Comparison of ENCODE assay signal across 8 mouse cellular contexts in the genomic region with DNA sequence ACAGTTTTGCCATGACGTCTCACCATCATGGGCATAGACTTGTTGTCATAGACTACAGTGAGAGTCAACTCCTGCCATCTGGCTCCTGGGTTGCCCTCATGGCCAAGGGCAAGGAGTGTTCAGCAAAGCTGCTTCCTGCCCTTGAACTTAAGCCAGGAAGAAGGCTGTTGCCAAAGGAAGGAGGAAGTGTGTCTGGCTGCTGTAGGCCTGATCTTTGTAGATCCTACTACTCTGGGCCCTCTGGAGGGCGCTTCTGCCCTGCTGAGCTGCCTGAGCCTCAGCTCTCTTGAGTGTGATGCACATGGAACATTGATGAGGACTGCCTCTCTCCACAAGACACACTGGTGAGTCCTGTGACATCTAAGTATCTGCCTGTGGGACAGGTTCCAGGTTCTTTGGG. TPM values are rescaled to one million over a fixed set of nuclear protein-coding genes. Genes with fewer than 3 reads are reported as not detected.
DNase-seq lines count a peak whose midpoint lies in the region; ATAC-seq and TF ChIP-seq lines count a peak whose summit lies in the region.

No protein-coding gene starts in this region.

- peak; percentile 65 for ATAC-seq in common myeloid progenitor, adult 5-6 weeks (replicated peaks; ENCODE audit: low read depth, poor library complexity, severe bottlenecking)
- ATAC-seq in liver, postnatal 0 days, result no peak
- ATAC-seq in stomach, postnatal 0 days (ENCODE audit: low FRiP score, low TSS enrichment), result peak; percentile 41; the same call in 1 of the 2 replicates

- DNase-seq in embryo, embryonic 10.5 days (ENCODE audit: low spot score), result peak; percentile 18
- no peak for DNase-seq in embryo, embryonic 11 days
- DNase-seq in MEL (ENCODE audit: low read depth, low spot score), result peak; percentile 82
- DNase-seq in heart, postnatal 36 days, result peak; percentile 61 to 64
- peak; percentile 56 for DNase-seq in liver, postnatal 0 days
- peak; percentile 26 for DNase-seq in stomach, postnatal 0 days (ENCODE audit: low spot score)
- no peak for DNase-seq in neural tube, embryonic 10.5 days (ENCODE audit: extremely low spot score, low spot score)

- H3K9me3 ChIP-seq in MEL (replicated peaks; ENCODE audit: insufficient read depth, low read length), result no peaks in the 10 kb centered on the region
- H3K9me3 ChIP-seq in liver, postnatal 0 days (ENCODE audit: low read length), result no peaks in the 10 kb centered on the region
- H3K9me3 ChIP-seq in stomach, postnatal 0 days (ENCODE audit: control insufficient read depth, low read length), result no peaks in the 10 kb centered on the region

- no peak overlapping the region for H3K4me2 ChIP-seq in liver, postnatal 0 days (ENCODE audit: low read depth, low read length)
- H3K4me2 ChIP-seq in stomach, postnatal 0 days (replicated peaks; ENCODE audit: low read depth), result no peak overlapping the region

- H3K9ac ChIP-seq in MEL (ENCODE audit: control insufficient read depth, low read depth, low read length, poor library complexity, severe bottlenecking), result no peak overlapping the region
- H3K9ac ChIP-seq in liver, postnatal 0 days (replicated peaks), result 0 out of 2 replicates have a peak overlapping the region, but pooled peaks have one; percentile 0
- H3K9ac ChIP-seq in stomach, postnatal 0 days (ENCODE audit: low read length), result no peak overlapping the region

- peaks cover 0 to 26% of the 10 kb centered on the region in 2 experiments; a peak in 3 of 4 replicates for H3K36me3 ChIP-seq in MEL (ENCODE audit: control insufficient read depth in 1 of 2, insufficient read depth in 2 of 2, low read length in 2 of 2)
- H3K36me3 ChIP-seq in liver, postnatal 0 days (replicated peaks; ENCODE audit: insufficient read depth, low read length), result 0 out of 2 replicates have a peak, but pooled peaks cover 2% of the 10 kb centered on the region
- peaks cover 2% of the 10 kb centered on the region; the same call in 1 of the 2 replicates for H3K36me3 ChIP-seq in stomach, postnatal 0 days (ENCODE audit: control insufficient read depth, insufficient read depth, low read length)

- no peaks in the 10 kb centered on the region for H3K27me3 ChIP-seq in MEL (ENCODE audit: control insufficient read depth in 1 of 2, insufficient read depth in 2 of 2, low read length in 2 of 2)
- H3K27me3 ChIP-seq in liver, postnatal 0 days (ENCODE audit: insufficient read depth, low read length), result no peaks in the 10 kb centered on the region
- no peaks in the 10 kb centered on the region for H3K27me3 ChIP-seq in stomach, postnatal 0 days (ENCODE audit: control insufficient read depth, insufficient read depth, low read length)

- no peak overlapping the region for H3K27ac ChIP-seq in MEL (ENCODE audit: control insufficient read depth, low read depth, low read length)
- 0 out of 2 replicates have a peak overlapping the region, but pooled peaks have one; percentile 36 for H3K27ac ChIP-seq in liver, postnatal 0 days (ENCODE audit: low read depth)
- 0 out of 2 replicates have a peak overlapping the region, but pooled peaks have one; percentile 3 for H3K27ac ChIP-seq in stomach, postnatal 0 days (replicated peaks)

- 44% methylated on average over 2 of the region's 2 CpGs for WGBS in liver, postnatal 0 days (ENCODE audit: insufficient replicate concordance)
- 65% methylated on average over 2 of the region's 2 CpGs for WGBS in stomach, postnatal 0 days

- intact Hi-C loops in heart, postnatal 36 days (cut with DNase I), result loop anchor here (1.0 to 2.0 kb wide), 2 partner anchors 15 to 25 kb away; no protein-coding TSS in a partner anchor

- peak; percentile 27 to 76 (median 63) for TF ChIP-seq CTCF in MEL (IDR thresholded peaks at IDR 0.05 in 2 of 3, conservative IDR thresholded peaks at IDR 0.05 in 1 of 3; ENCODE audit: control insufficient read depth in 1 of 3, insufficient read depth in 1 of 3, low read depth in 2 of 3, low read length in 3 of 3, poor library complexity in 1 of 3, severe bottlenecking in 1 of 3)
- TF ChIP-seq CTCF in liver, postnatal 0 days (IDR thresholded peaks at IDR 0.05; ENCODE audit: low read depth), result peak; percentile 72
- peak; percentile 68 for TF ChIP-seq CTCF in stomach, postnatal 0 days (IDR thresholded peaks at IDR 0.05; ENCODE audit: low read depth)

- TF ChIP-seq POLR2A in MEL (IDR thresholded peaks at IDR 0.05; ENCODE audit: control insufficient read depth in 1 of 2, insufficient read depth in 1 of 2, low read depth in 1 of 2, low read length in 2 of 2, poor library complexity in 1 of 2), result no peak

- peaks cover 30 to 55% of the 10 kb centered on the region in 2 experiments for H3K4me1 ChIP-seq in MEL (ENCODE audit: control insufficient read depth in 1 of 2, insufficient read depth in 2 of 2, low read length in 2 of 2)
- H3K4me1 ChIP-seq in liver, postnatal 0 days (ENCODE audit: insufficient read depth), result peaks cover 76% of the 10 kb centered on the region
- H3K4me1 ChIP-seq in stomach, postnatal 0 days (replicated peaks; ENCODE audit: control insufficient read depth, insufficient read depth), result peaks cover 18% of the 10 kb centered on the region

- no peak for TF ChIP-seq EP300 in MEL (IDR thresholded peaks at IDR 0.05; ENCODE audit: low read depth in 1 of 2, low read length in 2 of 2)
- TF ChIP-seq EP300 in liver, postnatal 0 days (IDR thresholded peaks at IDR 0.05; ENCODE audit: low read depth), result no peak
- TF ChIP-seq EP300 in stomach, postnatal 0 days (optimal IDR thresholded peaks at IDR 0.05), result no peak

- peak; percentile 62 for TF ChIP-seq RAD21 in MEL (IDR thresholded peaks at IDR 0.05; ENCODE audit: low read depth, low read length)

- H3K4me3 ChIP-seq in MEL (ENCODE audit: control insufficient read depth in 1 of 2, insufficient read depth in 1 of 2, low read depth in 2 of 2, low read length in 2 of 2), result no peak overlapping the region
- no peak overlapping the region for H3K4me3 ChIP-seq in liver, postnatal 0 days (ENCODE audit: low read depth, low read length)
- no peak overlapping the region for H3K4me3 ChIP-seq in stomach, postnatal 0 days (ENCODE audit: low read depth, low read length)

- H3K79me2 ChIP-seq in MEL (ENCODE audit: control insufficient read depth, insufficient read depth, low read length, poor library complexity), result peaks cover 10% of the 10 kb centered on the region; the same call in 1 of the 2 replicates

TF ChIP-seq in MEL, 35 proteins besides CTCF, POLR2A, EP300 and RAD21 (continues in another document):
- TF ChIP-seq TCF12 (IDR thresholded peaks at IDR 0.05; ENCODE audit: low read depth, low read length) (no peak), HCFC1 (IDR thresholded peaks at IDR 0.05; ENCODE audit: low read depth, low read length) (peak; percentile 24; the same call in 1 of the 2 replicates), NRF1 (IDR thresholded peaks at IDR 0.05; ENCODE audit: insufficient read depth, low read depth, low read length, poor library complexity, severe bottlenecking) (0 out of 2 replicates have a peak, but pooled peaks have one; percentile 12), ZC3H11A (IDR thresholded peaks at IDR 0.05; ENCODE audit: low read depth, low read length) (0 out of 2 replicates have a peak, but pooled peaks have one; percentile 21), ELF1 (IDR thresholded peaks at IDR 0.05; ENCODE audit: low read depth, low read length) (peak; percentile 61; the same call in 1 of the 2 replicates), SMC3 (IDR thresholded peaks at IDR 0.05; ENCODE audit: low read depth, low read length) (peak; percentile 58)

RNA-seq across cellular contexts. Expression of gene Ell, which starts 20.8 kb away (rescaled TPM):
- total RNA-seq in MEL (2012; rRNA removed), result 10.8 and 12.4 TPM in 2 replicates
- 10 to 100 TPM in 1 of 2 experiments, not detected in 1; 25.9 TPM for polyA plus RNA-seq in MEL (2012; ENCODE audit: insufficient read depth in 1 of 2, insufficient read length in 2 of 2, low read depth in 1 of 2, low replicate concordance in 2 of 2, missing spikeins in 1 of 2)
- total RNA-seq in common myeloid progenitor, adult 5-6 weeks (2017), result 8.1 and 10.5 TPM in 2 replicates
- 10 to 100 TPM; 12.0 to 12.1 TPM for total RNA-seq in heart, postnatal 36 days (2021)
- 9.5 and 9.7 TPM in 2 replicates for polyA plus RNA-seq in liver, postnatal 0 days (2015; fragmentation: Nextera tagmentation; extraction: Ambion mirVana)
- polyA plus RNA-seq in stomach, postnatal 0 days (2015; fragmentation: Nextera tagmentation; extraction: Ambion mirVana), result 11.1 and 13.5 TPM in 2 replicates

RNA-seq across cellular contexts. Expression of gene Kxd1, which starts 32.3 kb away (rescaled TPM):
- 49.1 and 54.4 TPM in 2 replicates for total RNA-seq in MEL (2012; rRNA removed)
- polyA plus RNA-seq in MEL (2012; ENCODE audit: insufficient read depth in 1 of 2, insufficient read length in 2 of 2, low read depth in 1 of 2, low replicate concordance in 2 of 2, missing spikeins in 1 of 2), result 10 to 100 TPM in 1 of 2 experiments, not detected in 1; 77.4 TPM
- 70.8 and 71.1 TPM in 2 replicates for total RNA-seq in common myeloid progenitor, adult 5-6 weeks (2017)
- total RNA-seq in heart, postnatal 36 days (2021), result 10 to 100 TPM; 88.4 to 91.4 TPM
- polyA plus RNA-seq in liver, postnatal 0 days (2015; fragmentation: Nextera tagmentation; extraction: Ambion mirVana), result 43.1 and 43.3 TPM in 2 replicates
- polyA plus RNA-seq in stomach, postnatal 0 days (2015; fragmentation: Nextera tagmentation; extraction: Ambion mirVana), result 47.1 and 54.6 TPM in 2 replicates

RNA-seq across cellular contexts. Expression of gene Fkbp8, which starts 32.6 kb away (rescaled TPM):
- 212 and 215 TPM in 2 replicates for total RNA-seq in MEL (2012; rRNA removed)
- 100 to 1,000 TPM in 1 of 2 experiments, not detected in 1; 349 TPM for polyA plus RNA-seq in MEL (2012; ENCODE audit: insufficient read depth in 1 of 2, insufficient read length in 2 of 2, low read depth in 1 of 2, low replicate concordance in 2 of 2, missing spikeins in 1 of 2)
- total RNA-seq in common myeloid progenitor, adult 5-6 weeks (2017), result 95.9 and 128 TPM in 2 replicates
- 100 to 1,000 TPM; 133 to 138 TPM for total RNA-seq in heart, postnatal 36 days (2021)
- polyA plus RNA-seq in liver, postnatal 0 days (2015; fragmentation: Nextera tagmentation; extraction: Ambion mirVana), result 141 TPM in 2 replicates
- polyA plus RNA-seq in stomach, postnatal 0 days (2015; fragmentation: Nextera tagmentation; extraction: Ambion mirVana), result 179 and 188 TPM in 2 replicates

RNA-seq across cellular contexts. Expression of gene Isyna1, which starts 34.1 kb away (rescaled TPM):
- 84.1 and 90.9 TPM in 2 replicates for total RNA-seq in MEL (2012; rRNA removed)
- polyA plus RNA-seq in MEL (2012; ENCODE audit: insufficient read depth in 1 of 2, insufficient read length in 2 of 2, low read depth in 1 of 2, low replicate concordance in 2 of 2, missing spikeins in 1 of 2), result 100 to 1,000 TPM in 1 of 2 experiments, not detected in 1; 189 TPM
- 35.0 and 43.9 TPM in 2 replicates for total RNA-seq in common myeloid progenitor, adult 5-6 weeks (2017)
- total RNA-seq in heart, postnatal 36 days (2021), result 10 to 100 TPM; 22.2 to 25.8 TPM
- polyA plus RNA-seq in liver, postnatal 0 days (2015; fragmentation: Nextera tagmentation; extraction: Ambion mirVana), result 18.8 and 21.6 TPM in 2 replicates
- 37.4 and 39.3 TPM in 2 replicates for polyA plus RNA-seq in stomach, postnatal 0 days (2015; fragmentation: Nextera tagmentation; extraction: Ambion mirVana)

RNA-seq across cellular contexts. Expression of gene Ssbp4, which starts 48.6 kb away (rescaled TPM):
- total RNA-seq in MEL (2012; rRNA removed), result 80.2 and 84.9 TPM in 2 replicates
- polyA plus RNA-seq in MEL (2012; ENCODE audit: insufficient read depth in 1 of 2, insufficient read length in 2 of 2, low read depth in 1 of 2, low replicate concordance in 2 of 2, missing spikeins in 1 of 2), result 100 to 1,000 TPM in 1 of 2 experiments, not detected in 1; 212 TPM
- total RNA-seq in common myeloid progenitor, adult 5-6 weeks (2017), result 43.8 and 58.4 TPM in 2 replicates
- 10 to 100 TPM; 28.9 to 35.0 TPM for total RNA-seq in heart, postnatal 36 days (2021)
- 32.5 and 35.4 TPM in 2 replicates for polyA plus RNA-seq in liver, postnatal 0 days (2015; fragmentation: Nextera tagmentation; extraction: Ambion mirVana)
- polyA plus RNA-seq in stomach, postnatal 0 days (2015; fragmentation: Nextera tagmentation; extraction: Ambion mirVana), result 66.7 and 83.8 TPM in 2 replicates

Comparison
In these comparisons a context has a peak if more than half of its experiments do, and no peak if none do; other contexts are left out.
1. DNase-seq: peak in embryo, embryonic 10.5 days (single experiment), MEL (single experiment), heart, postnatal 36 days (2 of 2), liver, postnatal 0 days (single experiment) and stomach, postnatal 0 days (single experiment); none in embryo, embryonic 11 days (single experiment) and neural tube, embryonic 10.5 days (single experiment).
2. Peak in every context shown above with its lines, with median percentiles within 50 percentile points of each other: CTCF ChIP-seq.